In genomic region chr5:131797044-131797443, GRCm38 (mm10) we compare ENCODE assay signal across 21 mouse cellular contexts.
DNase-seq lines count a peak whose midpoint lies in the region; TF ChIP-seq lines count a peak whose summit lies in the region.
"Had no signal": no experiment of that assay in that cellular context is flagged by ENCODE, and none has a peak within 500 bp of the region (broad histone marks: within the 10 kb centered on the region; RNA-seq: fewer than 3 reads in every experiment).

No protein-coding gene starts in this region.

- no peak overlapping the region for H3ac ChIP-seq in myocyte (ENCODE audit: control insufficient read depth, insufficient read length)

- H3K27me3 ChIP-seq in myocyte (ENCODE audit: control insufficient read depth, insufficient read depth, insufficient read length) = no peaks in the 10 kb centered on the region
- H3K27me3 ChIP-seq: CH12.LX; forebrain, embryonic 13.5 days; forebrain, embryonic 15.5 days; Patski had no signal

- no peaks in the 10 kb centered on the region for H3K79me2 ChIP-seq in myocyte (ENCODE audit: control insufficient read depth, insufficient read depth)

- no peak overlapping the region for H3K4me2 ChIP-seq in myocyte (ENCODE audit: low read depth)
- H3K4me2 ChIP-seq: embryonic facial prominence, embryonic 12.5 days; forebrain, embryonic 13.5 days; forebrain, embryonic 15.5 days had no signal

- no peak for DNase-seq in layer of hippocampus, adult 2 months (ENCODE audit: low spot score in 2 of 2)
- DNase-seq in layer of hippocampus, adult 9-10 months (ENCODE audit: low spot score) = no peak
- no peak for DNase-seq in ovary, adult 18-20 months (ENCODE audit: low spot score)
- DNase-seq in lung, postnatal 25 days (ENCODE audit: low spot score) = no peak
- DNase-seq: adrenal gland, postnatal 10 days; adrenal gland, postnatal 25 days; B cell, adult 2 months; cerebellum, adult 11-12 months; cerebellum, adult 2 months; cerebellum, adult 9-10 months; cerebellum, postnatal 10 days; cerebellum, postnatal 25 days; forebrain, postnatal 0 days had no signal

- no peak for TF ChIP-seq POLR2A in myocyte (IDR thresholded peaks at IDR 0.05; ENCODE audit: insufficient read length, low read depth)

- no peaks in the 10 kb centered on the region for H3K36me3 ChIP-seq in myocyte (ENCODE audit: control insufficient read depth, insufficient read depth)
- H3K36me3 ChIP-seq: embryonic facial prominence, embryonic 10.5 days; embryonic facial prominence, embryonic 12.5 days; forebrain, embryonic 15.5 days; G1E had no signal

- no peak for TF ChIP-seq CTCF in layer of hippocampus, adult 2 months (conservative IDR thresholded peaks at IDR 0.05)

- H3K4me3 ChIP-seq in layer of hippocampus, adult 2 months = no peak overlapping the region
- H3K4me3 ChIP-seq in myocyte = no peak overlapping the region
- H3K4me3 ChIP-seq: embryonic facial prominence, embryonic 10.5 days; embryonic facial prominence, embryonic 12.5 days; forebrain, embryonic 13.5 days; forebrain, embryonic 15.5 days had no signal

- H3K27ac ChIP-seq in layer of hippocampus, adult 2 months = peak overlapping the region; percentile 49; the same call in 1 of the 2 replicates
- H3K27ac ChIP-seq: embryonic facial prominence, embryonic 10.5 days; embryonic facial prominence, embryonic 12.5 days had no signal

TF ChIP-seq in myocyte, 11 proteins besides CTCF, POLR2A, EP300 and RAD21:
- TF ChIP-seq CEBPB (IDR thresholded peaks at IDR 0.05; ENCODE audit: insufficient read depth, poor library complexity, severe bottlenecking) (peak; percentile 95), MYOG (IDR thresholded peaks at IDR 0.05; ENCODE audit: control insufficient read depth in 1 of 3, insufficient read depth in 1 of 3, insufficient read length in 2 of 3, low read depth in 2 of 3) (peak in 1 of 3 experiments; percentile 23), USF1 (IDR thresholded peaks at IDR 0.05; ENCODE audit: low read depth) (no peak), MAX (IDR thresholded peaks at IDR 0.05; ENCODE audit: low read depth) (peak; percentile 52), E2F4 (IDR thresholded peaks at IDR 0.05; ENCODE audit: insufficient read depth) (no peak)
